Mouse (Mus musculus) spleen, adult 2 months (tissue): ENCODE measurements at regions not wholly inside any gene's neighbourhood (a gene's known extent, or its start where the extent isn't known, plus 50 kb on each side); places are given as distances from the start of the nearest gene placed in this dataset.

Source experiments
- CTCF ChIP-seq: fragments of 200-500 bp; IDR thresholded peaks from 2 replicates; pipeline ENCODE4 v1.5.1; 2011; ENCODE audit warnings: mild to moderate bottlenecking, inconsistent platforms; ENCODE audit not compliant: insufficient read depth, insufficient read length, insufficient replicate concordance; ENCODE audit errors: extremely low read depth
- POLR2A ChIP-seq: fragments of 200-500 bp; IDR thresholded peaks from 2 replicates; pipeline ENCODE4 v1.6.1; 2011; ENCODE audit warnings: low read depth, low read length, inconsistent platforms

DNA sequence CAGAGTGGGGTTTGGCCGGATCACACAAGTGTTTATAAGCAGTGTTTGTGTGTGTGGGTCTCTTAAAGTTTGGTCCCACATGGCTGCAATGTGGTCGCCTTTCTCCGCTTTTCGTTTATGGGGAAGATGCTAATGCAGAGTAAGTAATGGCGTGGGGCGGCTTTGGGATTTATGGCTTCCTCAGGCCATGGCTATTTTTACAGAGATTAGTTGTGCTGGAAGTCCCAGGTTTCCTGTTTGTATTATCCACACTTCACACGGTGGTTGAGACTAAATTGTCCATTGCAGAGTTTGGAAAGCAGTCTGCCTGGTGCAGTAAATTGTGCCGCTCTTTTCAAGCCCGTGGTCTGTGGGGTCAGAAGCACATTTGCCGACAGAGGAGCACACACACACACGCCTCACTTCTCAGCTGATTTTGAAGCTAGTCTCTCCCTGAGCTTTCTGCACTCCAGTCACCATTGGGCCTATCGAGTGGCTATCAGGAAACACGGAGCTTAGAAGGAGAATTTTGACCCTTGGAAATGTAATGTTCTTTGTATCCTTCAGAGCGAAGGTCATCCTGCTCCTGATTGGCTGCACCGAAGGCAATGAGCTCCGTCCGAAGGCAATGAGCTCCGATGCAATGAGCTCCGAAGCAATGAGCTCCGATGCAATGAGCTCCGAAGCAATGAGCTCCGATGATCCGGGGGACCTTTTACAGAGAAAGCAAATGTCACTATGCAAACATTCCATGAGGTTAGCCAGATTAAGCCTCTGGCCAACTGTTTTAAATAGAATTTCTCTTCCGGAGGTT, 142.9 kb upstream of the Dkk2 start:
- TF ChIP-seq POLR2A: no peak
- TF ChIP-seq CTCF: no peak
